In the genomic region with DNA sequence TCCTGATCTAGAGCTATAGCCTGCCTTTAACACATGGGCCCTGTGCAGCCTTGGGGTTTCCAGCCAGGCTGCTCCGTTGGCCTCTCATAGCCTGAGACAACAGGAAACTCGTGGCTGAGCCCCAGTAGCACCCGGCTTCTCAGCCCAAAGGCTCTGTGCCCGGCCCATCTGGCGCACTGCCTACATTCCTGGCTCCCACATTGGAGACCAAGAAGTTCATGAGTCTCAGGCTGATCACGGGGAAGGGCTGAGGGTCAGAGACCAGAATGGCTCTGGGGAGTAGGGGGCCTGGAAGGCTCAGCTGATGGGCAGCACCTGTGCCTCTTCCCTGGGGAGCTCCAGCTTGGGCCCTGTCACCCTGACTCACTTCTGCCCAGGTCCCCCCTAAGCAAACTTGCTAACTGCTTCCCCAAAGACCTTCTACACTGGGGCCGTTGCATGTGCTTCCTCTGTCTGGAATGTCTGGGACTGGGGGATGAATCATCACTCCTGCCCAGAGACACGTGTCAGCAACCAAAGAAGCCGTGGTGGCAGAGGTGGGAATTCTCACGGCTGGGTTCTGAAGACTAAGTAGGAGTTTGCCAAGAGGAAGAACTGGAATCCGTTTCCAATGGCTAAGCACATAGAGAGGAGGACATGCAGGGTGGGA, we compare ENCODE assay signal across 8 mouse cellular contexts. TPM values are rescaled to one million over a fixed set of nuclear protein-coding genes. Genes with fewer than 3 reads are reported as not detected.
A peak's percentile ranks its signal among the peaks of the same experiment; 100 is the strongest.
DNase-seq lines count a peak whose midpoint lies in the region; ATAC-seq and TF ChIP-seq lines count a peak whose summit lies in the region.

No protein-coding gene starts in this region.

- 67% methylated on average over 11 of the region's 11 CpGs for WGBS in limb, embryonic 12.5 days
- WGBS in limb, embryonic 10.5 days, result 77% methylated on average over 11 of the region's 11 CpGs
- 39% methylated on average over 11 of the region's 11 CpGs for WGBS in heart, embryonic 12.5 days
- 14% methylated on average over 11 of the region's 11 CpGs for WGBS in lung, adult 2 months

- no peaks in the 10 kb centered on the region for H3K36me3 ChIP-seq in limb, embryonic 12.5 days
- no peaks in the 10 kb centered on the region for H3K36me3 ChIP-seq in limb, embryonic 10.5 days
- no peaks in the 10 kb centered on the region for H3K36me3 ChIP-seq in heart, embryonic 12.5 days

- no peak overlapping the region for H3K9ac ChIP-seq in limb, embryonic 12.5 days (replicated peaks)
- no peak overlapping the region for H3K9ac ChIP-seq in heart, embryonic 12.5 days

- intact Hi-C loops in left cerebral cortex, adult 2 months (cut with DNase I), result loop anchor here (2.0 kb wide), 1 partner anchor 132 kb away; no protein-coding TSS in a partner anchor

- no peak overlapping the region for H3K4me2 ChIP-seq in limb, embryonic 12.5 days
- no peak overlapping the region for H3K4me2 ChIP-seq in heart, embryonic 12.5 days

- ATAC-seq in limb, embryonic 12.5 days (ENCODE audit: insufficient number of reproducible peaks, insufficient read depth, low FRiP score, low TSS enrichment, low read depth), result no peak
- ATAC-seq in heart, embryonic 12.5 days (ENCODE audit: insufficient number of reproducible peaks, low FRiP score), result 0 out of 2 replicates have a peak, but pooled peaks have one; percentile 7
- ATAC-seq in granulocyte monocyte progenitor cell, adult 5-6 weeks (replicated peaks; ENCODE audit: poor library complexity, severe bottlenecking), result no peak

- 0 out of 2 replicates have a peak overlapping the region, but pooled peaks have one; percentile 12 for H3K27ac ChIP-seq in limb, embryonic 12.5 days
- H3K27ac ChIP-seq in limb, embryonic 10.5 days, result no peak overlapping the region; the same call in 1 of the 2 replicates
- no peak overlapping the region for H3K27ac ChIP-seq in heart, embryonic 12.5 days (ENCODE audit: poor library complexity, severe bottlenecking)
- no peak overlapping the region for H3K27ac ChIP-seq in left cerebral cortex, adult 2 months

- peaks cover 13% of the 10 kb centered on the region for H3K27me3 ChIP-seq in limb, embryonic 12.5 days
- peaks cover 21% of the 10 kb centered on the region for H3K27me3 ChIP-seq in limb, embryonic 10.5 days (ENCODE audit: low read depth, poor library complexity, severe bottlenecking)
- H3K27me3 ChIP-seq in heart, embryonic 12.5 days (replicated peaks), result peaks cover 9% of the 10 kb centered on the region

- no peaks in the 10 kb centered on the region for H3K9me3 ChIP-seq in limb, embryonic 12.5 days
- H3K9me3 ChIP-seq in limb, embryonic 10.5 days (replicated peaks), result no peaks in the 10 kb centered on the region
- H3K9me3 ChIP-seq in heart, embryonic 12.5 days (replicated peaks), result no peaks in the 10 kb centered on the region

- 0 out of 2 replicates have a peak, but pooled peaks cover 9% of the 10 kb centered on the region for H3K4me1 ChIP-seq in limb, embryonic 12.5 days (replicated peaks)
- peaks cover 18% of the 10 kb centered on the region for H3K4me1 ChIP-seq in limb, embryonic 10.5 days
- peaks cover 35% of the 10 kb centered on the region for H3K4me1 ChIP-seq in heart, embryonic 12.5 days (replicated peaks)
- H3K4me1 ChIP-seq in lung, adult 2 months (ENCODE audit: control insufficient read depth, insufficient read depth, low read length), result peaks cover 8% of the 10 kb centered on the region

- no peak for TF ChIP-seq CTCF in lung, adult 2 months (IDR thresholded peaks at IDR 0.05; ENCODE audit: insufficient read depth, low read length)
- TF ChIP-seq CTCF in left cerebral cortex, adult 2 months (IDR thresholded peaks at IDR 0.05), result no peak

- TF ChIP-seq POLR2A in lung, adult 2 months (IDR thresholded peaks at IDR 0.05; ENCODE audit: borderline replicate concordance, extremely low read depth, low read depth, low read length), result no peak

- DNase-seq in limb, embryonic 10.5 days (ENCODE audit: low spot score), result no peak
- peak; percentile 89 to 91 for DNase-seq in adrenal gland, postnatal 36 days
- peak; percentile 57 for DNase-seq in lung, adult 2 months
- DNase-seq in layer of hippocampus, adult 18-20 months (ENCODE audit: low spot score in 2 of 2), result no peak
- DNase-seq in left cerebral cortex, adult 2 months (ENCODE audit: extremely low spot score in 1 of 2, low spot score in 2 of 2), result no peak

- no peak overlapping the region for H3K4me3 ChIP-seq in limb, embryonic 12.5 days (replicated peaks)
- no peak overlapping the region for H3K4me3 ChIP-seq in limb, embryonic 10.5 days
- no peak overlapping the region for H3K4me3 ChIP-seq in heart, embryonic 12.5 days
- no peak overlapping the region for H3K4me3 ChIP-seq in lung, adult 2 months (replicated peaks; ENCODE audit: extremely low read depth, low read depth, low read length)
- no peak overlapping the region for H3K4me3 ChIP-seq in left cerebral cortex, adult 2 months

RNA-seq across cellular contexts. Expression of a gene that starts 2.2 kb away (rescaled TPM):
- polyA plus RNA-seq in limb, embryonic 12.5 days (2016; fragmentation: Nextera tagmentation; extraction: Ambion mirVana), result 13.4 and 17.4 TPM in 2 replicates
- 18.6 and 19.1 TPM in 2 replicates for polyA plus RNA-seq in limb, embryonic 10.5 days (2016; fragmentation: Nextera tagmentation; extraction: Ambion mirVana)
- 100 to 1,000 TPM; 102 to 124 TPM for total RNA-seq in adrenal gland, postnatal 36 days (2021)
- 13.6 and 14.4 TPM in 2 replicates for polyA plus RNA-seq in heart, embryonic 12.5 days (2016; fragmentation: Nextera tagmentation; extraction: Ambion mirVana)
- 26.4 and 30.8 TPM in 2 replicates for polyA plus RNA-seq in lung, adult 2 months (2012; rRNA removed)
- total RNA-seq in layer of hippocampus, adult 18-20 months (2021), result 10 to 100 TPM; 10.0 to 14.5 TPM
- 10 to 100 TPM; 12.7 to 15.1 TPM for total RNA-seq in left cerebral cortex, adult 2 months (2021)
- total RNA-seq in granulocyte monocyte progenitor cell, adult 5-6 weeks (2014; fragmentation: Nextera tagmentation), result 34.8 and 43.7 TPM in 2 replicates
- 22.0 and 26.2 TPM in 2 replicates for total RNA-seq in granulocyte monocyte progenitor cell, adult 5-6 weeks (2017)

RNA-seq across cellular contexts. Expression of a gene that starts 28.2 kb away (rescaled TPM):
- 0.19 TPM in 1 of 2 replicates, not detected in the other for polyA plus RNA-seq in limb, embryonic 12.5 days (2016; fragmentation: Nextera tagmentation; extraction: Ambion mirVana)
- polyA plus RNA-seq in limb, embryonic 10.5 days (2016; fragmentation: Nextera tagmentation; extraction: Ambion mirVana), result 0.13 TPM in 2 replicates
- 1 to 10 TPM in 1 of 2 experiments, under 1 TPM in 1; 0.20 to 3.1 TPM for total RNA-seq in adrenal gland, postnatal 36 days (2021)
- 0.19 and 0.20 TPM in 2 replicates for polyA plus RNA-seq in heart, embryonic 12.5 days (2016; fragmentation: Nextera tagmentation; extraction: Ambion mirVana)
- polyA plus RNA-seq in lung, adult 2 months (2012; rRNA removed), result 0.26 and 0.32 TPM in 2 replicates
- 1 to 10 TPM; 1.1 to 1.2 TPM for total RNA-seq in layer of hippocampus, adult 18-20 months (2021)
- under 1 TPM; 0.77 to 0.89 TPM for total RNA-seq in left cerebral cortex, adult 2 months (2021)
- 0.32 and 0.64 TPM in 2 replicates for total RNA-seq in granulocyte monocyte progenitor cell, adult 5-6 weeks (2014; fragmentation: Nextera tagmentation)
- 0.31 TPM in 1 of 2 replicates, not detected in the other for total RNA-seq in granulocyte monocyte progenitor cell, adult 5-6 weeks (2017)

Comparison
In these comparisons a context has a peak if more than half of its experiments do, and no peak if none do; other contexts are left out.
1. DNase-seq: peak in adrenal gland, postnatal 36 days (2 of 2) and lung, adult 2 months (single experiment); none in limb, embryonic 10.5 days (single experiment), layer of hippocampus, adult 18-20 months (0 of 2) and left cerebral cortex, adult 2 months (0 of 2).